Mouse (Mus musculus): ENCODE results near the gene Tbx3.

DNA sequence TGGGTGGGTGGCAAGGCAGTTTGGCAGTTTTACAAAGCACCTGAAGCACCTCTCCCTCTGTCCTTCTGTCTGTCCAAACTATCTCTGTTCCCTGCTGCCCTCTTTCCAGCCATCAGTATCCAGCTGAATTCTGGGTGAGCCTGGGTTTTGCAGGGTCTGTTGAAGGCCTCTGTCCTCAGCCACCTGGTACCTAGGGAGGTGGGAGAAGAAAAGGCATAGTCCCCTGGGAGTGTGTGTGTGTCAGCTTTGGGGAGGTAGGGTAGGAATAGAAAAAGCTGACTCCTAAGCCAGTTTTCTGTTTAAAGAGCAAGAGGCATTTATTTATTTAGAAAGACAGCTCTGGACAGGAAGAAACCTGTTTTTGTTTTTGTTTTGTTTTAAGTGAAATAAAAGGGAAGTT lies 8.6 kb downstream of the Tbx3 start:
- TF ChIP-seq GATA1 (IDR thresholded peaks at IDR 0.05; ENCODE audit: low read length), result no peak
- no peak for TF ChIP-seq TAL1 (IDR thresholded peaks at IDR 0.05; ENCODE audit: low read length)
